Mouse (Mus musculus): ENCODE measurements around the gene Olfr133. TPM values are rescaled to one million over a fixed set of nuclear protein-coding genes. Genes with fewer than 3 reads are reported as not detected.
"Not testable (repeated sequence)": the region's sequence is repeated elsewhere in the genome, so short reads cannot be mapped to it uniquely, and the experiment has no call there.

The Olfr133 gene
- polyA plus RNA-seq (2015; fragmentation: Nextera tagmentation; extraction: Ambion mirVana), result not detected in 2 replicates

- H3K9me3 ChIP-seq, result no peaks in the 10 kb centered on the region
- H3K4me1 ChIP-seq (replicated peaks), result no peaks in the 10 kb centered on the region
- ATAC-seq, result no peak
- H3K36me3 ChIP-seq, result no peaks in the 10 kb centered on the region
- no peak within 1 kb of the TSS for H3K4me2 ChIP-seq (replicated peaks)
- H3K9ac ChIP-seq, result no peak within 1 kb of the TSS
- 85% methylated on average over 2 of the region's 2 CpGs for WGBS
- no peak within 1 kb of the TSS for H3K27ac ChIP-seq
- no peaks in the 10 kb centered on the region for H3K27me3 ChIP-seq (replicated peaks)
- no peak within 1 kb of the TSS for H3K4me3 ChIP-seq (replicated peaks)
Observed at GRCm38 (mm10) chr17:38144981-38145380, at the start of gene Olfr133. Gene Olfr133, plus strand, starts transcription at chr17:38145281.

GRCm38 (mm10) chr17:38124199-38124598, 20.9 kb upstream of the Olfr133 start:
- not testable (repeated sequence) for H3K9me3 ChIP-seq; ATAC-seq; H3K4me1 ChIP-seq (replicated peaks); H3K27me3 ChIP-seq (replicated peaks); H3K27ac ChIP-seq; H3K9ac ChIP-seq; H3K4me2 ChIP-seq (replicated peaks); H3K36me3 ChIP-seq; H3K4me3 ChIP-seq (replicated peaks)
- WGBS, result 89% methylated on average over 1 of the region's 1 CpGs

- not testable (repeated sequence) for ATAC-seq
- 67% methylated on average over 3 of the region's 3 CpGs for WGBS
Observed at GRCm38 (mm10) chr17:38125371-38125770, 19.7 kb upstream of the Olfr133 start.

GRCm38 (mm10) chr17:38134426-38134825, 10.7 kb upstream of the Olfr133 start, which contains the start of gene Olfr132:
Gene Olfr132, minus strand, starts transcription at chr17:38134526.
- H3K36me3 ChIP-seq, result no peaks in the 10 kb centered on the region
- WGBS, result 76% methylated on average over 1 of the region's 1 CpGs
- no peak within 1 kb of the TSS for H3K4me3 ChIP-seq (replicated peaks)
- no peaks in the 10 kb centered on the region for H3K27me3 ChIP-seq (replicated peaks)
- H3K9ac ChIP-seq, result no peak within 1 kb of the TSS
- H3K27ac ChIP-seq, result no peak within 1 kb of the TSS
- no peak for ATAC-seq
- H3K9me3 ChIP-seq, result no peaks in the 10 kb centered on the region
- no peaks in the 10 kb centered on the region for H3K4me1 ChIP-seq (replicated peaks)
- no peak within 1 kb of the TSS for H3K4me2 ChIP-seq (replicated peaks)

More at GRCm38 (mm10) chr17:38125371-38125770, 19.7 kb upstream of the Olfr133 start:
- H3K27ac ChIP-seq; H3K4me3 ChIP-seq (replicated peaks); H3K9ac ChIP-seq; H3K27me3 ChIP-seq (replicated peaks); H3K9me3 ChIP-seq; H3K36me3 ChIP-seq; H3K4me2 ChIP-seq (replicated peaks); H3K4me1 ChIP-seq (replicated peaks): not testable (repeated sequence)

- 70% methylated on average over 3 of the region's 3 CpGs for WGBS
- Histone ChIP-seq H3K27me3 (replicated peaks) (no peaks in the 10 kb centered on the region), H3K36me3 (no peaks in the 10 kb centered on the region), H3K27ac (no peak within 1 kb of the TSS), H3K4me1 (replicated peaks) (no peaks in the 10 kb centered on the region), H3K9ac (no peak within 1 kb of the TSS), H3K4me2 (replicated peaks) (no peak within 1 kb of the TSS), H3K4me3 (replicated peaks) (no peak within 1 kb of the TSS), H3K9me3 (no peaks in the 10 kb centered on the region)
- no peak for ATAC-seq
Observed at GRCm38 (mm10) chr17:38171088-38171487, 26.0 kb downstream of the Olfr133 start, which contains the start of gene Olfr134. Gene Olfr134, plus strand, starts transcription at chr17:38171388.

Other genes with a start within 250 kb of the Olfr133 start
- gene Olfr127, start 244.8 kb upstream of the Olfr133 start, polyA plus RNA-seq (2015; fragmentation: Nextera tagmentation; extraction: Ambion mirVana), result not detected in 2 replicates
- not detected in 2 replicates for gene Olfr128, start 224.7 kb upstream of the Olfr133 start, polyA plus RNA-seq (2015; fragmentation: Nextera tagmentation; extraction: Ambion mirVana)
- gene Olfr761, start 192.2 kb upstream of the Olfr133 start, polyA plus RNA-seq (2015; fragmentation: Nextera tagmentation; extraction: Ambion mirVana), result not detected in 2 replicates
- not detected in 2 replicates for gene Olfr129, start 85.2 kb upstream of the Olfr133 start, polyA plus RNA-seq (2015; fragmentation: Nextera tagmentation; extraction: Ambion mirVana)
- gene Olfr130, start 81.4 kb upstream of the Olfr133 start, polyA plus RNA-seq (2015; fragmentation: Nextera tagmentation; extraction: Ambion mirVana), result not detected in 2 replicates
- gene Olfr131, start 56.6 kb upstream of the Olfr133 start, polyA plus RNA-seq (2015; fragmentation: Nextera tagmentation; extraction: Ambion mirVana), result not detected in 2 replicates
- gene Olfr132, start 10.8 kb upstream of the Olfr133 start, polyA plus RNA-seq (2015; fragmentation: Nextera tagmentation; extraction: Ambion mirVana), result not detected in 2 replicates
- not detected in 2 replicates for gene Olfr134, start 26.1 kb downstream of the Olfr133 start, polyA plus RNA-seq (2015; fragmentation: Nextera tagmentation; extraction: Ambion mirVana)
- gene Olfr135, start 59.1 kb downstream of the Olfr133 start, polyA plus RNA-seq (2015; fragmentation: Nextera tagmentation; extraction: Ambion mirVana), result not detected in 2 replicates
- not detected in 2 replicates for gene Olfr138, start 115.8 kb downstream of the Olfr133 start, polyA plus RNA-seq (2015; fragmentation: Nextera tagmentation; extraction: Ambion mirVana)
- not detected in 2 replicates for gene Olfr137, start 162.3 kb downstream of the Olfr133 start, polyA plus RNA-seq (2015; fragmentation: Nextera tagmentation; extraction: Ambion mirVana)
- not detected in 2 replicates for gene Olfr136, start 184.6 kb downstream of the Olfr133 start, polyA plus RNA-seq (2015; fragmentation: Nextera tagmentation; extraction: Ambion mirVana)